Mouse (Mus musculus) skeletal muscle tissue, adult 2 months (tissue): ENCODE data around the gene Maob.
A peak's percentile ranks its signal among the peaks of the same experiment; 100 is the strongest.

Experiments used
- DNase-seq: peaks from one replicate; pipeline ENCODE4 v3.0.0-alpha.2; 2012; ENCODE audit warnings: low read depth, low spot score

Maob gene

DNA sequence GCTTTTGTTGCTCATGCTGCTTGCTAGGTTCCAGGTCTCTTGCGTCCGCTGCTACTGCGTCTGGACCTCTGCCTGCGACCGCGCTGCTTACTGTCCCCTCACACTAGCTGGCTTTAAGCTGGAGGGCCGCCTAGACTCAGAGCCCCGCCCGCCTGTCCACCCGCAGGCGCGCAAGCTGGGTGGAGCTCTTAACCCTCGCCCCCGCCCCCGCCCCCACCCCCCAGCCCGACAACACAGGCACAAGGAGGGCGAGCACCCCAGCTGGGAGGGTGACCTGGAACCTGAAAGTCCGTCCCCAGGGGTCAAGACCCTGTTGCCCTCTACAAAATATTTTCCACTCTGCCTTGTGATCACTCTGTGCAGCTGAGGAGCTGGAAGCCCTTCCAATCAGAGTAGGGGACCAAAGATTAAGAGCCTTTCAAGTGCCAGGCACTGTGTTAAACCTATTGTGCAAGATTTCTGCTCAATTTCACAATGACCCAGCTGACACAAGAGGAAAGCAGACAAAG, at the start of gene Maob:
TSS of gene Maob (minus strand) at position 106 of the 509 bp plus-strand sequence.
- DNase-seq = peak; percentile 48

DNA sequence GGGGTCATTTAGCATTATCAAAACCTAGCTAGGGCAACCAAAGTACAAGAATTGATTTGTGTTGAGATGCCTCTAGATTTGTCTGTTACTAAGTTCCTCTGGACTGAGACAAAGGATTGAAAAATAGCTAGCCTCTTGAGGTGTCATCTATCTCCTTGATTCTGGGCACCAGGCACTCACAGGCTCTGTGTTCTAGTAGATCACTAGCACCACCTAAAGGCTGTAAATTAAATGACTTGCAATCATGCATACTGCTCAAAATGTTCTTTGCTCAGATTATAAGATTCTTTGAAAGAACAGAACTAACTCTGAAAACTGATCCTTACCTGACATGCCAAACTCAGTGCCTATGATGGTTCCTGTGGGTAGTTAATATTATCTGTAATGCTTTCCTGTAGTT, 43.1 kb upstream of the Maob start:
- peak; percentile 3 for DNase-seq

DNA sequence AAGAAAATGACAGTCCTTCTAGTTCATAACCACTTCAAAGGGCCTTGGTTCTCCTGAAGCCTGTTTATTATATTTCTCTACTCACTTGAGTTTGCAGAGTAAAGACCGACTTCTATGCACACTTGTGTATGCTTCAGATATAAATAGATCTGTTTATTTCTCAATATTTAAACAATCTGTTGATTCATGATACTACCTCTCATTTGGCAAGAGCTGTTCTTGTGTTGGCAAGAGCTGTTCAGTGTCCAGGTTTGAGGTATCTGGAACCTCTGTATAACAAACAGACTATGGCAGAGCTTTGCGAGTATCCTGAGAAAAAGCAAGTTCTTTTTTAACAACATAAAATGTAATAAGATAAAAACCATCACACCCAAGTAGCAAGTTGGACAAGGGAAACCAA, 28.9 kb upstream of the Maob start:
- DNase-seq = no peak

DNA sequence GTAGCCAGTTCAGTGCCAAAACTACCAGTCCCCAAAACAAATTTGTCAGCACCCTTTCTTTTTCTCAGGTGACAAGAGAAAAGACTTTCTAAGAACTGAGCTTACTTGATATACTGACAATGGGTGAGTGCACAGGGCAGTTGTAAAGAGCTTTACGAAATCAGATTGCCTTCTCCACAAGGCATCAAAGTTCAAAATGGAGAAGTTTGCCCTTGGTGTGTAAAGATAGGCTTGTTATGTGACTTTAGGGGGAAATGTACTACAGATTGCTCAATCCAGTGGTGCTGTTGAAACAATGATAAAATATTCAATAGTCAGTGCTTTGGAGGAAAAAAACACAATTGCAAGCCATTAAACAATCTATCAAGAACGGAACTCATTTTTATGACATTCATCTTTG, 24.3 kb upstream of the Maob start:
- DNase-seq = no peak

DNA sequence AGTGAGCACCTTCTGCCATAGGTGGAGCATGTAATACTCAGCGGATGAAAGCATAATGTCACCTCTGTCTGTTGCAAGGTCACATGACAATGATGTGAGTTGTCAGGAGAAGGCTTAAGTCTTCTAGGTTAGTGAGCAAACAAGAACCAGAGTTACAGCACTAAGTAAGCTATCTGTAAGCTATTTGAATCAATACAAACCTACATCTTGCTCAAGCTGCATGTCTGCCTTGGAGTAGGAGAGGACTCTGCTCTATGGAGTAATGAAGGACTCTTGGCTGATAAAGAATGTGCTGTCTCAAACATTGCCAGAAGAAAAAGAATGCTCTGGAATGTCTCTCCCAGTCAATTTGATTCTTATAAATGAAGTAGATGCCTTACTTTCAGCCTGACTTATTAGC, 20.1 kb upstream of the Maob start:
- no peak for DNase-seq

DNA sequence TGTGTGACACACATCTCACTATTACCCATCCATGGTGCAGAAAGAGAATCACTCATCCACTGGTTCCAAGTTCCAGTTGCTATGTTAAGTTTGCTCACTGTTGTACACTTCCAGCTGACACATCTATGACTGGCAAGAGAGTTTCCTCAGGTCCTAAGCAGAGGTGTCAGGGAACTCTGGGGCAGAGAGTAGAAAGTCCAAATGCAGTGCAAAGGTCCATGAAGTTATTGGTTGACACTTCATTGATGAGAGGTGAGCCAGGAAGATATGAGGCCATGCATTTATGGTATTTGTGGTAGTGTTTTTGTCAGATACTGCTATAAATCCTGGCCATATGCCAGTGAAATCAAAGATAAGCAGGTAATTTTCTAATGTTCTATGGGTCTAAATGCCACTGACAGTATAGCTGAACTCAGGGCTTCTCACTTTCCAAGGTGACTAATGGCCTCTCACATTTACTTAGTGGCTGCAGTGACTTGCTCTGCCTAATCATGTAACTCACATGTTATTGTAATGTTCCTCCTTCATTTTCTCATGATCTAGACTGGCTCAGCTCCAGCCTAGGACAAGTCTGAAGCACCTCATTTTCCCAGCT, 19.4 kb upstream of the Maob start:
- DNase-seq = no peak

DNA sequence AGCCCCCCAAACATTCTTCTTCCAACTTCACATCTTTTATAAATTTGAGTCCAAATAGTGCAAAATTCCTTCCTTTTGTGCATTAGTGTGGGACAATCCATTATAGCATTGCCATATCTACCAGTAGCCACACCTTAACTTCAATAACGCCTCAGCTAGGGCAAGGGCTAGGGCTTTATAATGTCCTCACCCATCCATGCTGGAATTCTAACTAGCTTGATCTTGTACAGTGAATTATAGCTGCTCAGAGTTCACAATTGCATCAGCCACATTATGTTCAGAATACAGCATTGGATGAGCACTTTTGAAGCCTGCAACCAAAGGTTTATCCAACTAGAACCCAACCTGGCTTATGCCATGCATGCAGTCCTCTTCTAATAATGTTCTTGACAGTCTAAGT, 8.9 kb upstream of the Maob start:
- DNase-seq = no peak

DNA sequence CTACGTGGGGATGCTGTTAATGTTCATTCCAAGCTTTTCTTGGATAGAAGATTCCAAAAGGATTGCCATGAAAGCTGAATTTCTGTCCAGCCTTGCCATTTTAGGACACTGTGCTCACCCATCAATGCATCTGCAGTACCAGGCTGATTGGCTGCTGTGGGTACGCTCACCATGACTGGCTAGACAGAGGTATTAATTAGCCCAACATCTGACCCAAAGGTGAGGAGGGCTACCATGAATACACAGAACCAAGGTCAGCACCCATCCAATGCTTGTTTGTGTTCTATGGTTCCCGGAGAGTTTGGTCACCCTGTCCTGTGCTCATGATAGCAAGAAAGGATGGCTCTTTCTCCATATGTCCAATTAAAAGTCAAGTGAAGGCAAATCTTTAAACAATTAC, 1.2 kb downstream of the Maob start:
- no peak for DNase-seq

DNA sequence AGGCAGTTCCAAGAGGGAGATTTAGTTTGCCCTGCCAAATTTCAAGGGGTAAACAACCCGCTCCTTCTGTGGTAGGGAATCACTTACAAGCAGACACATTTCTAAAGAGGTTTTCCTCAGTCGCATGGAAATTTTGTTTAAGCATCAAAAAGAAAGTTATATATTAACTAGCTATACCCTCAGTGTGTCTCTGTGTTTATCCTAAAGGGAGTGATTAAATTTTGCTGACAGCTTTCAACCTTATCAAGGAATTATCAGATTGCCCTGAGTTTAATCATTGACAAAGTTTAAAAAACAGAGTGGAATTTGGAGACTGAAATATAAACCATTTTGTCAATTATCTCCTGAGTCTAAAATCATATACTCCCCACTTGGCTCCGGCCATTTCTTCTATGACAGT, 5.1 kb downstream of the Maob start:
- no peak for DNase-seq

DNA sequence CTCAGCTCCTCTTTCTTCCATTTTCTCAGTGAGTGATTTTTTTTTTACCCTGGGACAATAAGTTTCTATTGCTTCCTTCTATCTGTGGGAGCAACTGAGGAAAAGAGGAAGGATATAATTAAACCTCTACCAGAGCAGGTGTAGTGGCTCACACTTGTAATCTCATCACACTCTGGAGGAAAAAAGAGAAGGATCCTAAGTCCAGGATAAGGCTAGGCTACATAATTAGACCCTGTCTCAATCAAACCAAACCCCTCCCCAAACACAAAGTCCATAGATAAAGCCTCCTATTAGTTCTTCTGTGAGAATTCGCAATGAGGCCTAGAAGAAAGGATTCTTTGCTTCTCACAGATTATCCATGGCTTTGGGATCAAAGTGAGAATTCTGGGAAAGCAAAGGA, 49.7 kb downstream of the Maob start:
- DNase-seq = no peak

DNA sequence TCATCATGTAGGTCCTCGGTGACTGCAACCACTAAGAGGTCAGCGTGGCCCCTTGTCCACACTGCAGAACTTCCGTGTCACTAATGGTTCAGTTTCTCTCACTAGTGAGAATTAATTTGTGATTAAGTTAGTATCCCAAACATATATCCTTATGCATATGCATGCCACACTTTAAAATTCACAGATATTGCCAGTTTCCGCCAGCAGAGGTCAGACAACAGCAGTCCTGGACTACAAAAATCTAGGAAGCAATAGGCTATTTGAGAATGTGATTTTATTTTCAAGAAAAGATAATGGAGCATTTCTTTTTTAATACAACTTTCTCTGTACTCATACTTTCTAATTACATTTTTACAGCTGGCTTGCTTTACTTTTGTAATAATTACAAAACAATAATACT, 51.0 kb downstream of the Maob start:
- DNase-seq = no peak

DNA sequence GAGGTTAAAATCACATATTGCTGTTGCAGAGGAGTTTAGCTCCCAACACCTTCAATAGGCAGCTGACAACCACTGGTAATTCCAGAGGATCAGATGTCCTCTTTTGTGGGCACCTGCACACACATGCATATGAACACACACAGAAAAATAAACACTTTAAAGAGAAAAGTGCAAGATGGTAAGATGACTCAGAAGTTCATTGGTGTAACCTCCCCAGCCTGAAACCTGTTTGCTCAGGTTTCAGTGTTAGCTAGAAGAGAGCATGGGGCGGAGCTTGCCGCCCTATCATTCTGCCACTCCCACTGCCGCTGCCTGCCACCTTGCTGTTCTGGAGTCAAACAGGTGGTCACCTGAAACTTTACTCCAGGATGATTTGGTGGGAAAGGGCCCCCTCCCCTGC, 55.7 kb downstream of the Maob start:
- no peak for DNase-seq

DNA sequence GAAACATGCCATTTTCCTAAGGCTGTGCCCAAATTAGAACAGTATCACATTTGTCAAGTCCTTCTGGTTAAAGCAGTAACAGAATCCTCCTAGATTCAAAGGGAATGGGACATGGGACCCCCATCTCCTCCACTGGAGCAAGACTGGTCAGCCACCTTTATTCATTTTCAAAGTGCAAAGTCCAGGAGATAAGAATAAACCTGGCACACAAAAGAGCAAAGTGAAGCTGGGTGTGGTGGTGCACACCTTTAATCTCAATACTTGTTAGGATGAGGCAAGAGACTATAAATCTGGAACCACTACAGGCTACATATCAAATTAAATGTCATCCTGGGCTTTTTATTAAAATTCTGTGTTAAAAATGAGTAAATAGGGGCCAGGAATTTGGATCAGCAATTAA, 62.4 kb downstream of the Maob start:
- DNase-seq = no peak

DNA sequence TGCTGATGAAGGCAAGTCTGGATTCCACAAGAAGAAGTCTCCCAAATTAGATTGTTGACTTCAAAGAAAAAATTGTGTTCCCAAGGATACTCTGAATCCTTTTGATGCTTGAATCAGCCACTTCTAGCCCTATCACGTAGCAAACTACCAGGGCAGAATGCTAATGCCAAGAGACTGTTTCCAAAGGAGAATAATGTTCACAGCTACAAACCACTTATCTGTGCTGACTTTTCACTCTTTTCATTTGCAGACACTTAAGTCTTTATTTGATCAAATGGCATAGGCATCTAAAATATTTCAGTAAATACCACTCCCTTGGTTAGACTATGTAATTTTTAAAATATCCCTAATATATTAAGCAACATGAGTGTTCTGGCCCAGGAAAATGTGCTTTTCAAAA, 68.2 kb downstream of the Maob start:
- DNase-seq = no peak

DNA sequence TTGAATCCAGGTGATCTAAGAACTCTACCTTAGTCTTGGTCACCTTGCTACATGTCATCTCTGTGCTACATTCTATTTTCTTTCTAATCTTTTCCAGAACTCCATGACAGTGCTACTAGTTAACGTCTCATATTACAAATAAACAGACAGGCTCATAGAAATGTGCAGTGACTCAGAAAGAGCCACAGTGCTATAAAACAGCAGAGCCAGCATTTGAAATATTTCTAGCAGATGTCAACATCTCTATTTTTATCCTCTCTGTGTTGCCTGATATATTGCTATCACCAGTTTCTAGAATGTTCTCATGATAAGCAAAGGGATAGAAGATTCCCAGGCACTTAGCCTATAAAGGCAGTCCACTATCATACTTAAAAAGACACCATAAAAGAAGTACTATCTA, 103.1 kb downstream of the Maob start:
- DNase-seq = peak; percentile 0

DNA sequence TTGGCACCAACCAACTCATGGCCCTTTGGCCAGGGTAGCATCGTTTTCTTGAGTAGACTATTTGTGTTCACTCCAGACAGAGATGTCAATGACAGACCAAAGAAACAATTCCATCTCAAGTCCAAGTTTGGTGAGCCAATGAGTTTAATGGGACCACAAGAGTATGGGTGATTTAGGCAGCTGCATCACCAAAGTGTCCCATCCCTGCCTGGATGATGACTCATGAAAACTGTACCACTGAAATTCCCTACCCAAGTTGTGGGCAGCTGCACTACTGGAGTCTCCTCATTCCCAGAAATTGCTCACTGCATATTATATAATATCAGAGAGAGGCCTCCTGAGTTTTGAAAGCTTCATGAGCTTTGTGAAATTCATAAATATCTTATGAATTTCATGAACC, 111.1 kb downstream of the Maob start:
- no peak for DNase-seq
